Mouse (Mus musculus) spleen, adult 2 months (tissue): ENCODE measurements around the gene Gm9040.

Experiments used
- CTCF ChIP-seq: fragments of 200-500 bp; IDR thresholded peaks from 2 replicates; pipeline ENCODE4 v1.5.1; 2011; ENCODE audit warnings: mild to moderate bottlenecking, inconsistent platforms; ENCODE audit not compliant: insufficient read depth, insufficient read length, insufficient replicate concordance; ENCODE audit errors: extremely low read depth
- POLR2A ChIP-seq: fragments of 200-500 bp; IDR thresholded peaks from 2 replicates; pipeline ENCODE4 v1.6.1; 2011; ENCODE audit warnings: low read depth, low read length, inconsistent platforms

GRCm38 (mm10) chr10:118294938-118295337, 31.8 kb downstream of the Gm9040 start, which contains the start of gene Iltifb:
- TF ChIP-seq CTCF: no peak
- TF ChIP-seq POLR2A: no peak
